Mouse (Mus musculus) liver, adult 2 months (tissue): ENCODE data around the gene Frmd4a.

Experiments used
- CTCF ChIP-seq: fragments of 200-500 bp; IDR thresholded peaks from 2 replicates; pipeline ENCODE4 v1.5.1; 2011; ENCODE audit warnings: low read depth, low read length, control low read depth
- POLR2A ChIP-seq: fragments of 200-500 bp; IDR thresholded peaks from 2 replicates; pipeline ENCODE4 v1.6.1; 2011; ENCODE audit warnings: low read length, control low read depth; ENCODE audit not compliant: insufficient read depth; ENCODE audit errors: extremely low read depth

DNA sequence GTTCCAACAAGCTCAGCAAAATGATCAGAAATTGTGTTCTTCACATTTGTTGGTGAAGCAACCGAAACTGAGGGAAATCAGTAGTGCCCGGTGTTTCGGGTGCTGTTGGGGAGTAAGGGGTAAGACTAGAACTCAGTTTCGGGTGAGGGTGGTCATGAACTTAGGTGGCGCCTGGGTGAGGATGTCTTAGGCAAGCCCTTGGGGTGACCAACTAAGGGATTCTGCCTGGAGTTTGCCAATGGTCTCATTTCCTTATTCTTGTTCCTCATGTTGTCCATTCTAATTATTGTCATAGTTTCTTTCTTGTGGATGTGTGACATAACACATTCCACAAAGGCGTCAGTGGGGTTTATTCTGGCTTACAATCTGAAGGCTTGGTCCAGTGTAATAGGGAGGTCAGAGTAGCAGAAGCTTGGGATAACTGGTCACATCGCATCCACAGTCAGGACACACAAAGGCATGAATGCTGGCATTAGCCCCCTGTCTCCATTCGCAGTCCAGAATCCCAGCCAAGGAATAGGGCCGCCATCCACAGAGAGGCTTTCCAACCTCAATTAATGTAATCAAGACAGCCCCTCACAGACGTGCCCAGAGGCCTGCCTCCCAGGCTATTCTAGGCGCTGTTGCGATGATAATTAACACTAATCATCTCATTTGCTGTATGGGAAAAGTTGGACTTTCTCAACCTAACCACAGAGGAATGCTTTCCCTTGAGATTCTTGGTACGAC is 490.5 kb downstream of the Frmd4a start:
- TF ChIP-seq CTCF = no peak
- TF ChIP-seq POLR2A = no peak
